Mouse (Mus musculus): ENCODE data around the gene AI854703. TPM values are rescaled to one million over a fixed set of nuclear protein-coding genes. Genes with fewer than 3 reads are reported as not detected.

AI854703 gene
- polyA plus RNA-seq, 1 experiment, result 0.01 TPM

DNA sequence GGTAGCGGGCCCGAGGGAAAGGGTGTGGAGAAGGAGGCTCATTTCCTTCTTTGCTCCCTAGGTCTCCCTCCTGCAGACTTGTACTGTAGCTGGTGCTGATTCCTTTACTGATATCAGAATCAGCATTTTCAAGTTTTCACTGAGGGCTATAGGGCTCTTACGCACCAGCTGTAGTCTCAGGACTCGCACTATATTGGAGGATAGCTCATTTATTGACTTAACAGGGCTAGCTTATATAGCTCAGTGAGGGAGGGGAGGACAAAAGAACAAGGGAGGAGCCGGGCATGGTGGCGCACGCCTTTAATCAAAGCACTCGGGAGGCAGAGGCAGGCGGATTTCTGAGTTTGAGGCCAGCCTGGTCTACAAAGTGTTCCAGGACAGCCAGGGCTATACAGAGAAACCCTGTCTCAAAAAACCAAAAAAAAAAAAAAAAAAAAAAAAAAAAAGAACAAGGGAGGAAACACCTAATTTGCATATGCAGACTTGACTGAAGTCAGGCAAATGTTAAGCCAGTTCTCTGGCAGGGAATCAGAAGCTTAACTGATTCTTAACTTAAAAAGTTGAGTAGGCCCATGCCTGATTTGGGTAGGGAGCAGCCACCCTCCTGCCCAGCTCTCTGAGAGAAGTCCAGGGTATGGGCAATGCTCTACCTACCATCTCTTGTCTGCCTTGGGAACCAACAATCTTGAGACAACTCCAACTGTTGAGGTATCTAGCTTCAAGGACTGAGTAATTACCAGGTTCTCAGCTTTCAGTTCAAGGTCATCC, 47.9 kb downstream of the AI854703 start:
- Histone ChIP-seq H3K4me2 (ENCODE audit: low read depth) (no peak overlapping the region), H3K4me3 (no peak overlapping the region), H3K36me3 (ENCODE audit: control insufficient read depth, insufficient read depth) (no peaks in the 10 kb centered on the region), H3ac (ENCODE audit: control insufficient read depth, insufficient read length) (no peak overlapping the region), H3K27me3 (ENCODE audit: control insufficient read depth, insufficient read depth, insufficient read length) (no peaks in the 10 kb centered on the region), H3K79me2 (ENCODE audit: control insufficient read depth, insufficient read depth) (no peaks in the 10 kb centered on the region)
- TF ChIP-seq MYOD1 (IDR thresholded peaks at IDR 0.05; ENCODE audit: control insufficient read depth in 1 of 3, insufficient read length in 2 of 3, low read depth in 2 of 3), result no peak
- TF ChIP-seq USF1 (IDR thresholded peaks at IDR 0.05; ENCODE audit: low read depth), result no peak
- no peak for TF ChIP-seq TCF3 (IDR thresholded peaks at IDR 0.05; ENCODE audit: insufficient read length, low read depth)
- no peak for TF ChIP-seq POLR2A (IDR thresholded peaks at IDR 0.05; ENCODE audit: insufficient read length, low read depth)
- no peak for TF ChIP-seq REST (IDR thresholded peaks at IDR 0.05; ENCODE audit: insufficient read depth, insufficient read length)
- TF ChIP-seq MAX (IDR thresholded peaks at IDR 0.05; ENCODE audit: low read depth), result no peak
- TF ChIP-seq CEBPB (IDR thresholded peaks at IDR 0.05; ENCODE audit: insufficient read depth, poor library complexity, severe bottlenecking), result no peak
- TF ChIP-seq SRF (IDR thresholded peaks at IDR 0.05; ENCODE audit: control insufficient read depth, insufficient read length, low read depth), result no peak
- no peak for TF ChIP-seq POLR2AphosphoS2 (IDR thresholded peaks at IDR 0.05; ENCODE audit: insufficient read length, low read depth)
- TF ChIP-seq TCF12 (IDR thresholded peaks at IDR 0.05; ENCODE audit: insufficient read depth, poor library complexity, severe bottlenecking), result no peak
- no peak for TF ChIP-seq E2F4 (IDR thresholded peaks at IDR 0.05; ENCODE audit: insufficient read depth)

DNA sequence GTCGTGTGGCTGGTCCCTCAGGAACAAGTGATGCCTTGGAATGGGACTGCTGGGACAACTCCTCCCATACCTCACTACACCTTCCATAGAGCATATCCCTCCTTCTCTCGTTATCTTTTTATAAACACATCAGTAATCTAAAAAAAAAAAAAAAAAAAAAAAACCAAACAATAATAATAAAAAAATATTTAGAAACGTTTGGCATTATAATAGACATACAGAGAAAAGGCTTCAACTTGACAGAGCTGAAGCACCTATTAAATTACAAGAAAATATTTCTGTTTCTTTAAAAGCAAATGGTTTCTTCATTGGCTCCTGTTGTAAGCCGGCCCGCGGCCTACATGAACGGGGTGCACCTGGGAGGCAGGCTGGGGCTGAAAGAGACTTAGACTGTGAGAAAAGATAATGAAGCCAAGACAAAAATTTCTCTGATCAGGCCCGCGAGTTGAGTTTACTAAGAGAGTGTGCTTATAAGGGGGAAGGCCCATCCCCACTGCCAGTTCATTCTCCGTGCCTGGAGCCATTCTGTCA, 48.9 kb downstream of the AI854703 start:
- H3K4me3 ChIP-seq, result no peak overlapping the region
- no peaks in the 10 kb centered on the region for H3K36me3 ChIP-seq (ENCODE audit: control insufficient read depth, insufficient read depth)
- no peaks in the 10 kb centered on the region for H3K79me2 ChIP-seq (ENCODE audit: control insufficient read depth, insufficient read depth)
- TF ChIP-seq POLR2AphosphoS2 (IDR thresholded peaks at IDR 0.05; ENCODE audit: insufficient read length, low read depth) (no peak), MYOG (IDR thresholded peaks at IDR 0.05; ENCODE audit: control insufficient read depth in 1 of 3, insufficient read depth in 1 of 3, insufficient read length in 2 of 3, low read depth in 2 of 3) (no peak), SRF (IDR thresholded peaks at IDR 0.05; ENCODE audit: control insufficient read depth, insufficient read length, low read depth) (no peak), MYOD1 (IDR thresholded peaks at IDR 0.05; ENCODE audit: control insufficient read depth in 1 of 3, insufficient read length in 2 of 3, low read depth in 2 of 3) (no peak), TCF3 (IDR thresholded peaks at IDR 0.05; ENCODE audit: insufficient read length, low read depth) (no peak), REST (IDR thresholded peaks at IDR 0.05; ENCODE audit: insufficient read depth, insufficient read length) (no peak), E2F4 (IDR thresholded peaks at IDR 0.05; ENCODE audit: insufficient read depth) (no peak), POLR2A (IDR thresholded peaks at IDR 0.05; ENCODE audit: insufficient read length, low read depth) (no peak), MAX (IDR thresholded peaks at IDR 0.05; ENCODE audit: low read depth) (no peak), USF1 (IDR thresholded peaks at IDR 0.05; ENCODE audit: low read depth) (no peak), CEBPB (IDR thresholded peaks at IDR 0.05; ENCODE audit: insufficient read depth, poor library complexity, severe bottlenecking) (no peak), TCF12 (IDR thresholded peaks at IDR 0.05; ENCODE audit: insufficient read depth, poor library complexity, severe bottlenecking) (no peak)
- no peak overlapping the region for H3K4me2 ChIP-seq (ENCODE audit: low read depth)
- no peak overlapping the region for H3ac ChIP-seq (ENCODE audit: control insufficient read depth, insufficient read length)
- no peaks in the 10 kb centered on the region for H3K27me3 ChIP-seq (ENCODE audit: control insufficient read depth, insufficient read depth, insufficient read length)

GRCm38 (mm10) chr6:48675931-48676859, 49.6 kb downstream of the AI854703 start, which contains the start of gene Gimap9:
Gimap9 (plus strand) TSS chr6:48676129.
- Histone ChIP-seq H3K4me3 (no peak within 1 kb of the TSS), H3K36me3 (ENCODE audit: control insufficient read depth, insufficient read depth) (no peaks in the 10 kb centered on the region), H3K79me2 (ENCODE audit: control insufficient read depth, insufficient read depth) (no peaks in the 10 kb centered on the region), H3K27me3 (ENCODE audit: control insufficient read depth, insufficient read depth, insufficient read length) (no peaks in the 10 kb centered on the region), H3ac (ENCODE audit: control insufficient read depth, insufficient read length) (no peak within 1 kb of the TSS), H3K4me2 (ENCODE audit: low read depth) (no peak within 1 kb of the TSS)
- TF ChIP-seq TCF3 (IDR thresholded peaks at IDR 0.05; ENCODE audit: insufficient read length, low read depth) (no peak), MYOD1 (IDR thresholded peaks at IDR 0.05; ENCODE audit: control insufficient read depth in 1 of 3, insufficient read length in 2 of 3, low read depth in 2 of 3) (no peak), E2F4 (IDR thresholded peaks at IDR 0.05; ENCODE audit: insufficient read depth) (no peak), REST (IDR thresholded peaks at IDR 0.05; ENCODE audit: insufficient read depth, insufficient read length) (no peak), MYOG (IDR thresholded peaks at IDR 0.05; ENCODE audit: control insufficient read depth in 1 of 3, insufficient read depth in 1 of 3, insufficient read length in 2 of 3, low read depth in 2 of 3) (no peak), POLR2A (IDR thresholded peaks at IDR 0.05; ENCODE audit: insufficient read length, low read depth) (no peak), SRF (IDR thresholded peaks at IDR 0.05; ENCODE audit: control insufficient read depth, insufficient read length, low read depth) (no peak), CEBPB (IDR thresholded peaks at IDR 0.05; ENCODE audit: insufficient read depth, poor library complexity, severe bottlenecking) (no peak), MAX (IDR thresholded peaks at IDR 0.05; ENCODE audit: low read depth) (no peak), USF1 (IDR thresholded peaks at IDR 0.05; ENCODE audit: low read depth) (no peak)

DNA sequence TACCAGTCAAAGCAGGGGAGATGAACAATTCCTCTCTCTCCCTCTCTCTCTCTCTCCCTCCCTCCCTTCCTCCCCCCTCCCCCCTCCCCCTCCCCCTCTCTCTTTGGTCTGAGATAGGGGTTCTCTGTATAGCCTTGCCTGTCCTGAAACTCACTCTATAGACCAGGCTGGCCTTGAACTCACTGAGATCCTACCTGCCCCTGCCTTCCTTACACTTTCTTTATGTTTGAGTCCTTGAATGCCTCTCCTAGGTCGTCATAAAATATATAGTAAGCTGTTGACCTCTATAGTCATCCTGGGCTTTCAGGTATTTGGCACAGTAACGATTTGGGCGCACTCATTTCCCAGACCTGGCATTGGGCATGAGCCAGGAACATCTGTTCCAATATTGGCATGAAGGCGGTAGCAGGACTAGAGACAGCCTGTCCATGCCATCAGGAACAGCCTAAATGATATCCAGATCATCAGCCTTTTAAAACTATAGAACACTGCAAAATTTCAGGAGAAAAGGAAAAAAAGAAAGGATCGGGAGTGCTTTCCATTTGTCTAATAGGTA, 50.4 kb downstream of the AI854703 start:
- no peak for TF ChIP-seq CEBPB (IDR thresholded peaks at IDR 0.05; ENCODE audit: insufficient read depth, poor library complexity, severe bottlenecking)
- TF ChIP-seq MYOD1 (IDR thresholded peaks at IDR 0.05; ENCODE audit: control insufficient read depth in 1 of 3, insufficient read length in 2 of 3, low read depth in 2 of 3), result no peak
- no peak for TF ChIP-seq REST (IDR thresholded peaks at IDR 0.05; ENCODE audit: insufficient read depth, insufficient read length)
- TF ChIP-seq MYOG (IDR thresholded peaks at IDR 0.05; ENCODE audit: control insufficient read depth in 1 of 3, insufficient read depth in 1 of 3, insufficient read length in 2 of 3, low read depth in 2 of 3), result no peak
- TF ChIP-seq MAX (IDR thresholded peaks at IDR 0.05; ENCODE audit: low read depth), result no peak
- TF ChIP-seq TCF12 (IDR thresholded peaks at IDR 0.05; ENCODE audit: insufficient read depth, poor library complexity, severe bottlenecking), result no peak
- TF ChIP-seq SRF (IDR thresholded peaks at IDR 0.05; ENCODE audit: control insufficient read depth, insufficient read length, low read depth), result no peak
- no peak for TF ChIP-seq E2F4 (IDR thresholded peaks at IDR 0.05; ENCODE audit: insufficient read depth)
- TF ChIP-seq POLR2A (IDR thresholded peaks at IDR 0.05; ENCODE audit: insufficient read length, low read depth), result no peak
- Histone ChIP-seq H3K4me3 (no peak overlapping the region), H3K27me3 (ENCODE audit: control insufficient read depth, insufficient read depth, insufficient read length) (no peaks in the 10 kb centered on the region), H3K79me2 (ENCODE audit: control insufficient read depth, insufficient read depth) (no peaks in the 10 kb centered on the region), H3K4me2 (ENCODE audit: low read depth) (no peak overlapping the region), H3K36me3 (ENCODE audit: control insufficient read depth, insufficient read depth) (no peaks in the 10 kb centered on the region), H3ac (ENCODE audit: control insufficient read depth, insufficient read length) (no peak overlapping the region)
